Mouse (Mus musculus): ENCODE measurements around the gene Eri2. TPM values are rescaled to one million over a fixed set of nuclear protein-coding genes. Genes with fewer than 3 reads are reported as not detected.

Eri2 gene
- polyA plus RNA-seq, 2 experiments: 14.0 to 21.5 TPM

DNA sequence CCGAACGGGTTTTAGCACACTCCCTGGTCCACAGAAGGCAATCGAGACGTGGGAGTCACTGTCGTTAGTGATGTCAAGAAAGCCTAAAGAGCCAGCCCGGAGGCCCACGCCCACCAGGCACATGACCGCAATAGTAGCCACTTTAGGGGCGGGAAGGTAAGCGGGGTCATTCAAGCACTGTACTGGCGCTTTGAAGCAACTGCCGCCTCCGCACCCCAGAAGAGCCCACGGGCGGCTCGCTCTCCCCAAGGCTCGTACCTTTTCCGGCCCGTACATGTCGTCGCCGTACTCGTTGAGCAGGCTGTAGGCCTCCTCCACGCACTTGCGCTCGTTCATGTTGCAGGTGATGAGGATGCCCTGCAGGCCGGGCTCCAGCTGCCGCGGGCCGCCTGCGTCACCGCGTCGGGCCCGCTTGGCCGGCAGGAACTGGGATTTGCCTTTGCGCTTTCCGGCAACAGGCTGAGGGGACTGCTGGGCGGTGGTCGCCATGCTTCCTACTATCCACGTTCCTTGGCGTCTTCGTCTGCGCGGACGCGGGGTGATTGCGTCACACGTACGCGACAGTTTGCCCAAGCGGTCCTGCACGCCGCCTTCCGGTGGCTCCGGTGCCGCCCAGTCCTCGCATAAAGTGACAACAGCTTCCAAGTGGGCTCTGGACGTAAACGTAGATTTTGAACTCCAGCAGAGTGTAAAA, 73.5 kb downstream of the Eri2 start, which contains the start of gene Thumpd1:
Gene Thumpd1 (minus strand): TSS at position 546 of the 694 bp plus-strand sequence.
- ATAC-seq (ENCODE audit: low FRiP score, low read depth): peak; percentile 93
- 2% methylated on average over 56 of the region's 60 CpGs for WGBS
- H3K4me1 ChIP-seq (ENCODE audit: control insufficient read depth, insufficient read depth, low read length): peaks cover 5% of the 10 kb centered on the region
- peak within 1 kb of the TSS; percentile 70 for H3K4me2 ChIP-seq (replicated peaks; ENCODE audit: low read depth, low read length, severe bottlenecking)
- peak within 1 kb of the TSS; percentile 86 for H3K9ac ChIP-seq (ENCODE audit: low read depth, low read length, severe bottlenecking)
- peak within 1 kb of the TSS; percentile 85 for H3K4me3 ChIP-seq (replicated peaks; ENCODE audit: low read length)
- DNase-seq (ENCODE audit: low spot score): peak; percentile 92
- H3K9me3 ChIP-seq (ENCODE audit: control insufficient read depth, low read length): no peaks in the 10 kb centered on the region
- peak within 1 kb of the TSS; percentile 65 for H3K27ac ChIP-seq (replicated peaks; ENCODE audit: low read depth, low read length)
- H3K36me3 ChIP-seq (ENCODE audit: control insufficient read depth, insufficient read depth, low read length): peaks cover 31% of the 10 kb centered on the region
- TF ChIP-seq POLR2A (IDR thresholded peaks at IDR 0.05; ENCODE audit: borderline replicate concordance, extremely low read depth, insufficient read depth, insufficient read length): 0 out of 2 replicates have a peak, but pooled peaks have one; percentile 34
- H3K27me3 ChIP-seq (ENCODE audit: control insufficient read depth, insufficient read depth, low read length): no peaks in the 10 kb centered on the region

Other genes with a start within 250 kb of the Eri2 start
- not detected in 2 replicates for gene Acsm2, start 239.7 kb downstream of the Eri2 start, polyA plus RNA-seq (2012; rRNA removed)
- not detected in 2 replicates for gene Acsm2, start 239.7 kb downstream of the Eri2 start, polyA plus RNA-seq (2014; fragmentation: Nextera tagmentation; extraction: Ambion mirVana)
- gene Acsm1, start 187.0 kb downstream of the Eri2 start, polyA plus RNA-seq (2012; rRNA removed): 0.03 TPM in 1 of 2 replicates, not detected in the other
- not detected in 2 replicates for gene Acsm1, start 187.0 kb downstream of the Eri2 start, polyA plus RNA-seq (2014; fragmentation: Nextera tagmentation; extraction: Ambion mirVana)
- gene Acsm4, start 104.0 kb downstream of the Eri2 start, polyA plus RNA-seq (2012; rRNA removed): not detected in 2 replicates
- gene Acsm4, start 104.0 kb downstream of the Eri2 start, polyA plus RNA-seq (2014; fragmentation: Nextera tagmentation; extraction: Ambion mirVana): not detected in 2 replicates
- gene Thumpd1, start 73.3 kb downstream of the Eri2 start, polyA plus RNA-seq (2012; rRNA removed): 38.9 and 43.6 TPM in 2 replicates
- 76.5 and 81.3 TPM in 2 replicates for gene Thumpd1, start 73.3 kb downstream of the Eri2 start, polyA plus RNA-seq (2014; fragmentation: Nextera tagmentation; extraction: Ambion mirVana)
- gene Acsm3, start 33.1 kb downstream of the Eri2 start, polyA plus RNA-seq (2012; rRNA removed): 1.1 and 1.6 TPM in 2 replicates
- 0.28 and 0.32 TPM in 2 replicates for gene Acsm3, start 33.1 kb downstream of the Eri2 start, polyA plus RNA-seq (2014; fragmentation: Nextera tagmentation; extraction: Ambion mirVana)
- 33.1 and 44.4 TPM in 2 replicates for gene Rexo5, start 52 bp downstream of the Eri2 start, polyA plus RNA-seq (2012; rRNA removed)
- 19.5 and 21.2 TPM in 2 replicates for gene Rexo5, start 52 bp downstream of the Eri2 start, polyA plus RNA-seq (2014; fragmentation: Nextera tagmentation; extraction: Ambion mirVana)
- gene Lyrm1, start 101.8 kb upstream of the Eri2 start, polyA plus RNA-seq (2012; rRNA removed): 3.1 and 5.2 TPM in 2 replicates
- gene Lyrm1, start 101.8 kb upstream of the Eri2 start, polyA plus RNA-seq (2014; fragmentation: Nextera tagmentation; extraction: Ambion mirVana): 8.9 and 9.5 TPM in 2 replicates
- 6.6 and 7.8 TPM in 2 replicates for gene Dcun1d3, start 102.2 kb upstream of the Eri2 start, polyA plus RNA-seq (2012; rRNA removed)
- 7.5 and 10.2 TPM in 2 replicates for gene Dcun1d3, start 102.2 kb upstream of the Eri2 start, polyA plus RNA-seq (2014; fragmentation: Nextera tagmentation; extraction: Ambion mirVana)

All from limb, embryonic 14.5 days (tissue).